Comparison of ENCODE assay signal across 9 mouse cellular contexts in the genomic region with DNA sequence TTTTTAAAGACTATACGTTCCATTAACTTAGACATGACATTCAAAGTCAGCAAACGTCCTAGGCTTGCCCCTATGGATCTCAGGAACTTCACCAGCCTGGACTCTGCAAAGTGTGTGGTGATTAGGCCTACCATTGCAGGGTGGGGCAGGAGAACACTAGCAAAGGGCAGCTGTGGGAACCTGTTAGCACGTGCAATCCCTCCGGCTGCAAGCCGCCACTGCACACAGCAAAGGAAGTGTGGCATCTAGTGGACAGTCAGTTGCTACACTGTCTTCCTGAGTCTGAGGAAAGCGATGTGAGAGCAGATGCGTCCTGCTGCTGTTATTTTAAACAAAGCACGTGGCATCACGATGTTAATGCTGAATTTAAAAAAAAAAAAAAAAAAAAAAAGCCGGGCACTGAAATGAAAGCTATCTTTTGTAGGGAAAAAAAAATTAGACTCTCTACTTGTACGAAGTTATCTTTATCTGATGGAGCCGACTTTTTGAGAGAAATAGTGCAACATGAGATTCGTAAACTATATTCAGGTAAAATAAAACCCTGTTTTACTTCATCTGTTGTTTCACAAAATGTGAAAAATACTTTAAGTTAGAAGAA. TPM values are rescaled to one million over a fixed set of nuclear protein-coding genes. Genes with fewer than 3 reads are reported as not detected.
A peak's percentile ranks its signal among the peaks of the same experiment; 100 is the strongest.
DNase-seq lines count a peak whose midpoint lies in the region; ATAC-seq and TF ChIP-seq lines count a peak whose summit lies in the region.
"Had no signal": no experiment of that assay in that cellular context is flagged by ENCODE, and none has a peak within 500 bp of the region (broad histone marks: within the 10 kb centered on the region; RNA-seq: fewer than 3 reads in every experiment).

No protein-coding gene starts in this region.

- no peak for TF ChIP-seq EP300 in heart, postnatal 0 days (IDR thresholded peaks at IDR 0.05; ENCODE audit: low read depth)

- no peak overlapping the region for H3K9ac ChIP-seq in heart, postnatal 0 days (replicated peaks; ENCODE audit: low read depth, low read length)
- H3K9ac ChIP-seq in heart, embryonic 12.5 days = no peak overlapping the region
- no peak overlapping the region for H3K9ac ChIP-seq in intestine, embryonic 16.5 days (ENCODE audit: low read depth, low read length)
- H3K9ac ChIP-seq in midbrain, embryonic 16.5 days (ENCODE audit: low read depth, low read length) = no peak overlapping the region

- no peak for ATAC-seq in heart, postnatal 0 days (ENCODE audit: insufficient read depth, low read depth)
- ATAC-seq in heart, embryonic 12.5 days (ENCODE audit: insufficient number of reproducible peaks, low FRiP score) = no peak; the same call in 1 of the 2 replicates
- peak; percentile 92 for ATAC-seq in intestine, embryonic 16.5 days
- ATAC-seq in midbrain, embryonic 16.5 days = 0 out of 2 replicates have a peak, but pooled peaks have one; percentile 67
- no peak for ATAC-seq in erythroblast, adult 5-6 weeks (replicated peaks; ENCODE audit: low FRiP score, poor library complexity, severe bottlenecking)

- TF ChIP-seq CTCF in heart, postnatal 0 days (IDR thresholded peaks at IDR 0.05; ENCODE audit: low read depth) = peak; percentile 44

- peak; percentile 15 for DNase-seq in heart, postnatal 0 days (ENCODE audit: low spot score)
- DNase-seq in 3134 (ENCODE audit: extremely low read depth, insufficient read length, low spot score) = peak; percentile 0
- DNase-seq in embryo, embryonic 11 days = peak; percentile 60
- DNase-seq in thymus, postnatal 10 days (ENCODE audit: low spot score in 2 of 2) = no peak

- no peak overlapping the region for H3K27ac ChIP-seq in heart, postnatal 0 days (ENCODE audit: low read depth)
- H3K27ac ChIP-seq in heart, embryonic 12.5 days (ENCODE audit: poor library complexity, severe bottlenecking) = no peak overlapping the region
- H3K27ac ChIP-seq in intestine, embryonic 16.5 days (ENCODE audit: low read length) = no peak overlapping the region
- no peak overlapping the region for H3K27ac ChIP-seq in midbrain, embryonic 16.5 days (ENCODE audit: low read length)
- H3K27ac ChIP-seq: macrophage had no signal

- no peaks in the 10 kb centered on the region for H3K27me3 ChIP-seq in heart, postnatal 0 days (ENCODE audit: control insufficient read depth, insufficient read depth, low read length)
- H3K27me3 ChIP-seq in heart, embryonic 12.5 days (replicated peaks) = no peaks in the 10 kb centered on the region
- H3K27me3 ChIP-seq in intestine, embryonic 16.5 days (replicated peaks; ENCODE audit: control insufficient read depth, insufficient read depth, low read length) = no peaks in the 10 kb centered on the region
- H3K27me3 ChIP-seq in midbrain, embryonic 16.5 days (ENCODE audit: control insufficient read depth, insufficient read depth, low read depth, low read length) = no peaks in the 10 kb centered on the region

- H3K4me2 ChIP-seq in heart, postnatal 0 days (ENCODE audit: low read depth, low read length) = no peak overlapping the region
- no peak overlapping the region for H3K4me2 ChIP-seq in heart, embryonic 12.5 days
- no peak overlapping the region for H3K4me2 ChIP-seq in intestine, embryonic 16.5 days (ENCODE audit: low read depth, low read length)
- H3K4me2 ChIP-seq in midbrain, embryonic 16.5 days (ENCODE audit: low read length) = no peak overlapping the region

- WGBS in heart, postnatal 0 days = 35% methylated on average over 13 of the region's 13 CpGs
- 47% methylated on average over 13 of the region's 13 CpGs for WGBS in heart, embryonic 12.5 days
- WGBS in intestine, embryonic 16.5 days = 34% methylated on average over 13 of the region's 13 CpGs
- 45% methylated on average over 13 of the region's 13 CpGs for WGBS in midbrain, embryonic 16.5 days

- no peaks in the 10 kb centered on the region for H3K36me3 ChIP-seq in heart, postnatal 0 days (replicated peaks; ENCODE audit: control insufficient read depth, insufficient read depth, low read length)
- no peaks in the 10 kb centered on the region for H3K36me3 ChIP-seq in heart, embryonic 12.5 days
- no peaks in the 10 kb centered on the region for H3K36me3 ChIP-seq in intestine, embryonic 16.5 days (ENCODE audit: control insufficient read depth, insufficient read depth, low read length)
- H3K36me3 ChIP-seq in midbrain, embryonic 16.5 days (ENCODE audit: control insufficient read depth, insufficient read depth, low read length) = no peaks in the 10 kb centered on the region

- H3K4me1 ChIP-seq in heart, postnatal 0 days (ENCODE audit: control insufficient read depth, insufficient read depth) = no peaks in the 10 kb centered on the region
- H3K4me1 ChIP-seq in heart, embryonic 12.5 days (replicated peaks) = no peaks in the 10 kb centered on the region
- H3K4me1 ChIP-seq in intestine, embryonic 16.5 days (ENCODE audit: control insufficient read depth, insufficient read depth, low read length) = no peaks in the 10 kb centered on the region; the same call in 1 of the 2 replicates
- no peaks in the 10 kb centered on the region for H3K4me1 ChIP-seq in midbrain, embryonic 16.5 days (ENCODE audit: control insufficient read depth, insufficient read depth, low read length)

- H3K9me3 ChIP-seq in heart, postnatal 0 days (replicated peaks; ENCODE audit: control insufficient read depth, low read length) = no peaks in the 10 kb centered on the region
- no peaks in the 10 kb centered on the region for H3K9me3 ChIP-seq in heart, embryonic 12.5 days (replicated peaks)
- no peaks in the 10 kb centered on the region for H3K9me3 ChIP-seq in intestine, embryonic 16.5 days (ENCODE audit: control insufficient read depth, low read length)
- H3K9me3 ChIP-seq in midbrain, embryonic 16.5 days (replicated peaks; ENCODE audit: control insufficient read depth, low read length, poor library complexity, severe bottlenecking) = no peaks in the 10 kb centered on the region

- no peak overlapping the region for H3K4me3 ChIP-seq in heart, postnatal 0 days (ENCODE audit: low read depth, low read length)
- no peak overlapping the region for H3K4me3 ChIP-seq in heart, embryonic 12.5 days
- no peak overlapping the region for H3K4me3 ChIP-seq in intestine, embryonic 16.5 days (ENCODE audit: low read length)
- H3K4me3 ChIP-seq in midbrain, embryonic 16.5 days (ENCODE audit: low read depth, low read length) = no peak overlapping the region

RNA-seq across cellular contexts. Expression of gene Smarcad1, which starts 45.5 kb away (rescaled TPM):
- 19.3 and 25.0 TPM in 2 replicates for total RNA-seq in heart, postnatal 0 days (2014; rRNA removed; ENCODE audit: low replicate concordance)
- 31.9 and 34.4 TPM in 2 replicates for polyA plus RNA-seq in heart, postnatal 0 days (2015; fragmentation: Nextera tagmentation; extraction: Ambion mirVana)
- polyA plus RNA-seq in heart, embryonic 12.5 days (2016; fragmentation: Nextera tagmentation; extraction: Ambion mirVana) = 62.7 and 68.5 TPM in 2 replicates
- polyA plus RNA-seq in intestine, embryonic 16.5 days (2015; fragmentation: Nextera tagmentation; extraction: Ambion mirVana) = 31.5 and 41.7 TPM in 2 replicates
- 52.2 and 68.1 TPM in 2 replicates for polyA plus RNA-seq in midbrain, embryonic 16.5 days (2015; fragmentation: Nextera tagmentation; extraction: Ambion mirVana)
- total RNA-seq in erythroblast, adult 5-6 weeks (2015; ENCODE audit: low replicate concordance) = 10.4 and 21.5 TPM in 2 replicates
- total RNA-seq in erythroblast, adult 5-6 weeks (2017; ENCODE audit: low replicate concordance) = 9.6 and 14.1 TPM in 2 replicates

Comparison
In these comparisons a context has a peak if more than half of its experiments do, and no peak if none do; other contexts are left out.
1. ATAC-seq: peak in intestine, embryonic 16.5 days (single experiment) and midbrain, embryonic 16.5 days (single experiment); none in heart, postnatal 0 days (single experiment), heart, embryonic 12.5 days (single experiment) and erythroblast, adult 5-6 weeks (single experiment).
2. DNase-seq: peak in heart, postnatal 0 days (single experiment), 3134 (single experiment) and embryo, embryonic 11 days (single experiment); none in thymus, postnatal 10 days (0 of 2).